Mouse (Mus musculus): ENCODE results near the gene Hsd17b12.

DNA sequence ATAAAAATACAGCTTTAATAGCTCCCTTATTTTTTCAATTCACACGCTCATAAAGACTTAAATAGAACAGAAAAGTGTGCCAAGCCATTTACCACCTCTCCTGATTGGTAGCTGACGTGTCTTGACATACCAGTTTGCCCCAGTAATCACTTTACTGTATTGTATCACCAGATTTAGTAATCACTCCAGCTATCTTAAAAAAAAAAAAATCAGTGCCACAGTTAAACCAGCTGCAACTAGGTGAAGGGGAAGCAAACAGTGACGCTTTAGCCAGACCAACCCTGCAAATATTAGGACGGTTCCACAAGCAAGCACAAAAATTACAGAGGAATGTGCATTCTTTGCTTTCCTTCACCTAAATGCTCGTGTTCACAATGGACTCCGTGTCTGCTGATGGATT is 4.4 kb upstream of the Hsd17b12 start:
- TF ChIP-seq CTCF (conservative IDR thresholded peaks at IDR 0.05; ENCODE audit: low read length) (no peak), NANOG (IDR thresholded peaks at IDR 0.05; ENCODE audit: borderline replicate concordance, low read length) (no peak), POU5F1 (IDR thresholded peaks at IDR 0.05; ENCODE audit: borderline replicate concordance, low read length) (no peak)

Measured in E14TG2a.4 (cell line).